18 mouse cellular contexts compared by ENCODE assay signal in genomic region chr17:50729577-50729976, GRCm38 (mm10).
A peak's percentile ranks its signal among the peaks of the same experiment; 100 is the strongest.
DNase-seq lines count a peak whose midpoint lies in the region; ATAC-seq lines count a peak whose summit lies in the region.
"Had no signal": no experiment of that assay in that cellular context is flagged by ENCODE, and none has a peak within 500 bp of the region (broad histone marks: within the 10 kb centered on the region; RNA-seq: fewer than 3 reads in every experiment).

No protein-coding gene starts in this region.

- ATAC-seq in granulocyte monocyte progenitor cell, adult 5-6 weeks (replicated peaks; ENCODE audit: poor library complexity, severe bottlenecking): peak; percentile 93
- ATAC-seq in monocyte, adult 5-6 weeks (replicated peaks; ENCODE audit: insufficient number of reproducible peaks, low FRiP score, low TSS enrichment, poor library complexity, severe bottlenecking): peak; percentile 92
- ATAC-seq in forebrain, embryonic 13.5 days: no peak
- ATAC-seq: forebrain, embryonic 16.5 days; hindbrain, embryonic 16.5 days had no signal

- WGBS in forebrain, embryonic 13.5 days: 88% methylated on average over 6 of the region's 6 CpGs

- no peaks in the 10 kb centered on the region for H3K4me1 ChIP-seq in forebrain, embryonic 13.5 days
- H3K4me1 ChIP-seq: limb, embryonic 15.5 days; lung, embryonic 15.5 days; midbrain, embryonic 12.5 days; neural tube, embryonic 12.5 days; stomach, embryonic 15.5 days had no signal

- H3K9ac ChIP-seq in forebrain, embryonic 13.5 days: no peak overlapping the region
- H3K9ac ChIP-seq: limb, embryonic 15.5 days; lung, embryonic 15.5 days; midbrain, embryonic 12.5 days; neural tube, embryonic 12.5 days; stomach, embryonic 15.5 days had no signal

- no peak overlapping the region for H3K4me2 ChIP-seq in forebrain, embryonic 13.5 days
- H3K4me2 ChIP-seq: limb, embryonic 15.5 days; lung, embryonic 15.5 days; midbrain, embryonic 12.5 days; neural tube, embryonic 12.5 days; stomach, embryonic 15.5 days had no signal

- peak; percentile 24 to 27 for DNase-seq in lung, adult 18-20 months
- DNase-seq in lung, postnatal 14 days: no peak
- peak; percentile 45 to 54 for DNase-seq in CD8-positive naive resting alpha-beta T cell, adult 2 months (ENCODE audit: low read depth in 2 of 2, low spot score in 2 of 2)
- no peak for DNase-seq in right cerebral cortex, adult 2 months (ENCODE audit: low spot score in 2 of 2)
- DNase-seq in ovary, postnatal 10 days (ENCODE audit: low spot score): no peak
- DNase-seq: cerebellum, adult 11-12 months; heart, adult 2 months; kidney, adult 9 months had no signal

- H3K36me3 ChIP-seq in forebrain, embryonic 13.5 days (ENCODE audit: poor library complexity, severe bottlenecking): 0 out of 2 replicates have a peak, but pooled peaks cover 4% of the 10 kb centered on the region
- H3K36me3 ChIP-seq: lung, embryonic 15.5 days; stomach, embryonic 15.5 days had no signal

- H3K27ac ChIP-seq in forebrain, embryonic 13.5 days: no peak overlapping the region
- H3K27ac ChIP-seq: heart, adult 2 months; limb, embryonic 15.5 days; lung, embryonic 15.5 days; midbrain, embryonic 12.5 days; neural tube, embryonic 12.5 days; stomach, embryonic 15.5 days had no signal

- no peaks in the 10 kb centered on the region for H3K27me3 ChIP-seq in forebrain, embryonic 13.5 days
- H3K27me3 ChIP-seq: limb, embryonic 15.5 days; lung, embryonic 15.5 days; midbrain, embryonic 12.5 days; neural tube, embryonic 12.5 days; stomach, embryonic 15.5 days had no signal

- no peak overlapping the region for H3K4me3 ChIP-seq in forebrain, embryonic 13.5 days
- H3K4me3 ChIP-seq: heart, adult 2 months; limb, embryonic 15.5 days; lung, embryonic 15.5 days; midbrain, embryonic 12.5 days; neural tube, embryonic 12.5 days; stomach, embryonic 15.5 days had no signal

- H3K9me3 ChIP-seq in forebrain, embryonic 13.5 days (replicated peaks): no peaks in the 10 kb centered on the region
- H3K9me3 ChIP-seq: limb, embryonic 15.5 days; lung, embryonic 15.5 days; midbrain, embryonic 12.5 days; neural tube, embryonic 12.5 days; stomach, embryonic 15.5 days had no signal

Comparison
In these comparisons a context has a peak if more than half of its experiments do, and no peak if none do; other contexts are left out.
1. DNase-seq: peak in lung, adult 18-20 months (2 of 2) and CD8-positive naive resting alpha-beta T cell, adult 2 months (2 of 2); none in lung, postnatal 14 days (single experiment), right cerebral cortex, adult 2 months (0 of 2) and ovary, postnatal 10 days (single experiment).